Mouse (Mus musculus): ENCODE results near the gene Prl3b1.

Prl3b1 gene

DNA sequence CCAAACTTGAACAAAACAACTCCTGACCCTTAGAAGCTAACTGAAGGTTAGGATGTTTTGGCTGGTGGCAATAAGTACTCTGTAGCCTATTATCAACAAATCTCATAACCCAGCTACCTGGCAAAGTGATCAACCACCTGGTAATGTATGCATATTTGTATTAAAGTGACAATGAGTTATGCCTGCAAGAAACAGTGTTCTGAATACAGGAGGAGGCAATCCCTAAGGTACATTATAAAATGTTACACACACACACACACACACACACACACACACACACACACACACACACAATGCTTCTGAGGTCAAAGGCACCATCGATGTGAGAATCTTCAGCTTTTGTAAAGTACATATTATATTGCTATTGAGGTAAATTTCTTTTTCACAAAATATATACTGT is at the start of gene Prl3b1:
Prl3b1 (plus strand) TSS at position 301 of the 400 bp plus-strand sequence.
- 94% methylated on average over 1 of the region's 1 CpGs for WGBS

DNA sequence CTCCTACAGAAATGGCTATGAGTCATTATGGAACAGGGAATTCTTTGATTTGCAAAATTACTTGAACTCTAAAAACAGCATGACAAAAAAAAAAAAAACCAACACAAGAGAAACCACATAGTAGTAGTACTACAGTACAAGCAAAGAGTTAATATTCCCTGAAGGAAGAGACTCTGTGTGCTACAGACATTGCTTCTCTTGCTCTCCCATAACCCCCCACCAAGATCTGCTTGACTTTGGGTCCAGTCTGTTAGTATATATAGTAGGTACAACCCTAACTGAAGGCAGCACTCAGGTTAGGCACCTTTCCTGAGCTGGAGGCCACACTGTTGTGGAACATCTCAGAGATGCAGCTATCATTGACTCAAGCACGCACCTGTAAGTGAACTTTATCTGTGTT is 45.3 kb upstream of the Prl3b1 start, which contains the start of gene Prl3c1:
Prl3c1 (plus strand) TSS at position 301 of the 400 bp plus-strand sequence.
- 96% methylated on average over 1 of the region's 1 CpGs for WGBS

DNA sequence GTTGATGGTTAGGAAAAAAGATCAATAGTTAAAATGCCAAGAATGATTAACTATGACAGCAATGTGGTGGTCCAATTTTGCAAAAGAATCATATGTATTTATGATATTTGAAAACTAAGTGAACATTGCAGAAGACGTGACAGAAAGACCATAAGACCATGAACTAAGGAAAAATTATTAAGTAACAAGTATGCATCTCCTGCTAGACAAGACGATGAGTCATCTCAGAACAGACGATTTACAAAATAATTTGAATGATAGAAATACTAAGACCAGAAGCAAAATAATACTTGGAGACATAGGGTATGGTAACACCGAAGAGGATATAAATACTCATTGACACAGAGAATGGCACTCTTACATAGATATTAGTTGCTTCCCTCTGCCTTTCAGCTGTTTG is 17.5 kb downstream of the Prl3b1 start, which contains the start of gene Prl3a1:
Prl3a1 (plus strand) TSS at position 301 of the 400 bp plus-strand sequence.
- WGBS, result 91% methylated on average over 4 of the region's 4 CpGs
